Mouse (Mus musculus) spleen, postnatal 14 days (tissue): ENCODE measurements around the gene Nudt2.
"Not testable (repeated sequence)": the region's sequence is repeated elsewhere in the genome, so short reads cannot be mapped to it uniquely, and the experiment has no call there.

Experiments used
- DNase-seq, 2 experiments: peaks; one replicate each; pipeline ENCODE4 v3.0.0; 2021 to 2022; ENCODE audit warnings: low spot score in 2 of 2

The Nudt2 gene

DNA sequence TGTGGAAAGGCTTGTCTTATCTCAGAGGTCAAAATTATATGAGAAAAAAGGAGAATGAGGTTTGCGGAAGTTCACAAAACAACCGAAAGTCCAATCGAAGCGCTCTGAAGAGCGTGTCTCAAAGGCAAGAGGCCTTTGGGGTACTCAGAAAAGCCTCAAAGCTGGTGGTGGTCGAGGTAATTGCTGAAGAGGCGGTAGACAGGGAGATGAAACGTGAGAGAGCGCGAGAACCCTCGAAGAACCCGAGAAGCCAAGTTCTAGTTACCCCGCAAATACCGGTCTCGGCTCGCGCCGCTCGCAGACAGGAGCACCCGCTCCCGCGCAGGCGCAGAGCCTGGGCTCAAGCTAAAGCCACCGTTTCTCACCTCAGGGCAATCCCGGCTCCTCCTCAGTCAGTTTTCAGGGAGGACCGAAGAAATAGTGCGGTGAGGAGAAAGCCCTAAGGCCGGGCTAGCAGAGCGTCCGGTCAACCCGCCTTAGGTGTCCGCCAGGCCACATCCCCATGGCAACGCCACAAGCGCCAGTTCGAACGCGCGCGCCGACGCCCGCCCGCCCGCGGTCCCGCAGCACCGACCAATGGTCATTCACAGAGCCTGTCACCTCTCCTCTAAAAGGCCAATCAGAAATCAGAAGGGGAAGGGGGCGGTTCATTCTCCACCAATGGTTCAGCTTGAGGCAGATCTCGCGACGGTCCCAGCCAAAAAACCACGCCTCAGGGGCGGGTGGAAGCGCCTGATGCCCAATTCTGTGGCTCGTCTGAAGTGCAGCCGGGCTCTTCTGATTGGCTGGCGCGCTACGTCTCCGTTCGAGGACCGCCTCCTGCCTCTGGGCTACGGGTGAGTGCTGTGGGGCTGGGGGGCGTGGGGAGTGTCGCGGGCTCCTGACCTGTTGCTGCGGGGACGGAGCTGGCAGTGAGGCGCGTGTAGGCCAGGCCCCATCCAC lies at the start of gene Nudt2, which contains the start of gene Kif24:
Gene Nudt2 (plus strand): TSS at position 807 of the 942 bp plus-strand sequence.
Gene Kif24 (minus strand): TSS at position 543 of the 942 bp plus-strand sequence.
- peak; percentile 91 to 94 for DNase-seq

DNA sequence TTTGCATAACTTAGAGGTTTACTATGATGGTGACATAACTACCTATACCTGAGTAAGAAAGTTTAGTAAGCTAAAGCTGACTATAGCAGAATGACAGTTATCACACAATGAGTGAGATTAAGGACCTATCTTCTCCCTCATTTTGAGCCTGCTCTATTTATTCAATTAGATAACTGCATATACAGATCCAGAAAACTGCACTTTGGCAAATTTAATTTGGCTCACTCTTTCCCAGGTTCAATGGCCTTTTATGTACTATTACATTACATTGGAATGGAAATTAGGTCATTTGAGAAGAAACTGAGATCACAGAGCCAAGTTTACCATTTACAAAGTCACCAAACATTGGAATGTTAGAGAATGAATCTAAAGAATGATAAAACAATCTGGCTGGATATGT lies 48.0 kb upstream of the Nudt2 start:
- no peak for DNase-seq

- no peak for DNase-seq
Observed at GRCm38 (mm10) chr4:41438931-41439330, 26.0 kb upstream of the Nudt2 start.

GRCm38 (mm10) chr4:41442790-41443302 lies 22.1 kb upstream of the Nudt2 start:
- no peak for DNase-seq

DNA sequence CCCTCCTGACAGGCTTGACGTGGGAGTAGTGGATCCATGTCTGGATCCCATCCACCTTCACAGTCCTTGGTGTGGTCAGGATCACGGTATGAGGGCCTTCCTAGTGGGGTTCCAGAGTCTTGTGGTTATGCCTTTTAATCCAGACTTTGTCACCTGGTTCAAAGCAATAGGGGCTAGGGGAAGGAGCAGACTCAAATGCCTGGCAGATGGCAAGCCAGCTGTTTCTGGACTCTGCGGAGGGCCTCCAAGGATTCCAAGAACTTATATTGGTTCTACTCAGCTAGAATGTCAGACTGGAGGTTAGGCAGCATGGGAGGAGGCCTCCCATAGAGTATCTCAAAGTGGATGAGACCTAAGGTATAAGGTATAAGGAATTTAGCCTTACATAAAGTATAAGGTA lies 17.4 kb upstream of the Nudt2 start:
- DNase-seq = no peak

- DNase-seq = no peak
Observed at GRCm38 (mm10) chr4:41460690-41461089, 4.3 kb upstream of the Nudt2 start.

GRCm38 (mm10) chr4:41463051-41463738 lies 1.8 kb upstream of the Nudt2 start:
- DNase-seq = not testable (repeated sequence)

DNA sequence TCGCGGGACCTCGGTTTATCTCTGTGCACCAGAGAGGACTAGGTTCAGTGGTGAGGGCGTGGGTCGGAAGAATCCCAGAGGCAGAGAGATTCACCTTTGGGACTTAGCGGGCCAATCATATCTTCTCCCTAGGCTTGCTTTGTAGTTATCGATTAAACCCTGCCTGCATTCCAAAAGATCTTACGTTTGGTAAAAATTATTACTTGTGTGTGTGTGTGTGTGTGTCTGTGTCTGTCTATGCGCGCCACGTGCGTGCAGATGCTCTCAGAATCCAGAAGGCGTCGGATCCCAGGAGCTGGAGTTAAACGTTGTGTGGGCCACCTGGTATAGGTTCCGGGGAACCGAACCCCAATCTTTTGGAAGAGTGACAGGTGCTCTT lies 325 bp downstream of the Nudt2 start:
- peak in 1 of 2 experiments; percentile 4 for DNase-seq

- DNase-seq = peak in 1 of 2 experiments; percentile 23
Observed at GRCm38 (mm10) chr4:41468396-41469080, 3.6 kb downstream of the Nudt2 start.

DNA sequence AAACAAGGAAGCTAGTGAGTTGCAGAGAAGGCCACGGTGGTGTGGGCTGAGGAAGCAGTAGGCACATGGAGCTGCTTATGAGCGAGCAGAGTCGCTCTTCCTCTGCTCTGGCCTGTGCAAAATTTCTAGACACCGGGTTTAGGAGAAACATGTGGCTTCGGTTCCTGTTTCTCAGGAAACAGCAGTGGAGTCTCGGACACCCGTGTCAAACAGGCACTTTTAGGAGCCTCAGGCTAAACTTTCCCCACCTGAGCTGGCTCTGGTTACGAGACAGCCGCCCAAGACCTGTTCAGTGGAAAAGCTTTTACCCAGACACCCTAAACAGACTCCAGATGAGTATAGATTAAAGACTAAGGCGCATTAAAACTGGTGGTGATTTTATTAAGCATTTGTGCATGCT lies 4.2 kb downstream of the Nudt2 start:
- DNase-seq = no peak

- DNase-seq = no peak
Observed at GRCm38 (mm10) chr4:41470051-41470683, 5.2 kb downstream of the Nudt2 start.

DNA sequence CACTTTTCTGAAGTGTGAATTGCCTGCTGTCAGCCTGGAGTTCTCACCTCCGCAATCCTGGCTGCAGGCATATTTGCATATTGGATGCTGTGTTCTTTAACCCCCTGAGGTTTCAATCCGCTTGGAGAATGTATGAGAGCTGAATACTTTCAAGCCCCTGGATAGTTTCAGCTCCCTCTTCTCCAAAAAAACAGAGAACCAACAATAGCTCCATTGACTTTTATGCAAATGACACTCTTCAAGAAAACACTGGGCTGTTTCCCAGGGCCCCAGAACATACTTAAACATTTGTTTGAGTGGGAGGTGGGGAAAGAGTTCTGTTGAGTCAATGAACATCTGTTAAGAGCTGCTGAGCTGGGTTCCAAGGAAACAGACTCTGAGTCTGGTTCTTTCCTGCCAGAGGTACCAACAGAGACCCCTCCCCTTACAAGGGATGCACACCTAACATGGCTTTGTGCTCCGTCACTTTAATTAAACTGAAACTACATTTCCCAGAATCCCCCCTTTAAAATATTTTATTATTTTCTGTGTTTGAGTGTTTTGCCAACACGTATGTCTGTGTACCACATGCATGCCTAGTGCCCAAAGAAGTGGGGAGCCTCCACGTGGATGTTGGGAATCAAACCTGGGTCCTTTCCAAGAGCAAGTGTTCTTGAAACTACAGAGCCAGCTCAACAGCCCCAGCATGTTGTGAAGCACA lies 5.9 kb downstream of the Nudt2 start:
- DNase-seq = no peak

DNA sequence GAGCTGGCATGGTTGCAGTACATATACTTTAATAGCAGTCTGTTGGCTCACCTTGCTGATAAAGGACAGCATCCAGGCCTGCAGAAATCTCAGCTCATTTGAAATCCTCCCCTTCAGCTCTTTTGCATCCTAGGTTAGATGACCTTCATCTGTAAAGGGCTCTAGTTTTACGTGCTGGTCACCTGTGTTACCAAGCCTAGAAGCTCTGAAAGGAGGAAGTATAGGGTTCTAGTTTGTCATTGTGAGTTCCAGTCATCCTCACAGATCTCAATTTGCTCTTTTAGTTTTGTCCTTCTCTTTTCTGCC lies 6.4 kb downstream of the Nudt2 start:
- DNase-seq = no peak

DNA sequence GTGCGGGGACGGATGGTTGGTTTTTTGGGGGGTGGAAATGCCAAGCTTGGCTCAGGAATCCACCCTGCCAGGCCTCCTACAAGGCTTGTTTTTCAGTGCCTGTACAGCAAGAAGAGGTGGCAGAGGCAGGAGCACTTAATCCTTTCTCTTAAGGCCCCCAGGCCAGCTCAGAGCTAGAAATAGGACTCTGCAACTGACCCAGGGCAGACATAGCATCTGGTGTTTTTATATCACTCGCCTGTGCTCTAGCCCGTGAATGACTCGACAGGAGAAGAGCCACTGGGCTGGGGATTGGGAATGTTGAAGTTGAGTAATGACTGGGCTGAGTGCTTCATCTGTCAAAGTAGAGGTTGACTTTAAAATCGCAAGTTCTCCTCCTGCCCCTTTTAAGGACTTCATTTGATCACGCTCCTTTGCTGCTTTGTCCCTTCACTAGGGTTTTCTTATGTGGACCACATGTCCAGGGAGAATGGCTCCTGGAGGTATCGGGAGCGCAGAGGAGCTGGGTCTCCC lies 12.8 kb downstream of the Nudt2 start:
- DNase-seq = no peak

- DNase-seq = no peak
Observed at GRCm38 (mm10) chr4:41478751-41479455, 14.0 kb downstream of the Nudt2 start.

DNA sequence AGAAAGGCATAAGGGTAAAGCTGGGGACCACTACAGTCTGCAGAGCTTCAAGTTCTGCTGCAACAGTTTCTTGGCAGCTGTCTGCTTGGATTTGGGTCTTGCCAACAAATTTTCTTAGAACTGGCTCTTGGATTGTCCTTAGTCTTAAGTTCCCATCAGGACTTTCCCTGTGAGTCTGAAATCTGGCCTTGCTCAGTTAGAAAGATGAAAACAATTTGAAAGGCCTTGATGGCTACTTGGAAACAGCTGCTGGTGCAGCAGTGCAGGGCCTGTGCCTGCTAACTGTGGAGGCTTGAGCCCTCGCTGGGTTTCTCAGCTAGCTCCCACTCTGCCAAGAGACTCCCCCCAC lies 14.5 kb downstream of the Nudt2 start:
- DNase-seq = no peak

- DNase-seq = no peak
Observed at GRCm38 (mm10) chr4:41480254-41480653, 15.3 kb downstream of the Nudt2 start.

DNA sequence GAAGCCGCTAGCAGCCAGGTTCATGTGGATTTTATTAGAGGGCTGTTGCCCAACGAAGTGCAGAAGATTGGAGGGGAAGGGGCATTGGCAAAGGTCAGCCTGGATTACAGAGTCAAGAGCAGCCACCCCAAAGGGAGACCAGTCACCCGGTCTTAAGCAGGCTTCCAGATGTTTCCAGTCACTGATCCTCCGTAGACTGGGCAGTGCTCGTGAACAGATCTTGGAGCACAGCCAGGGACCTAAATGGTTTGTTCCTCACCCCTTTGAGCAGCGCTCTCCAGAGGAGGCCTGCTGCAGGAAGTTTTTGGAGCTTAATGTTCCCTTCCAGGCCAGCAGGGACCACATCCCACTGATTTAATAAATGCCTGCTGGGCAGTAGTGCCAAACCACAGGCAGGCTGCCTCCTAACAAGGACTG lies 16.7 kb downstream of the Nudt2 start:
- DNase-seq = no peak

GRCm38 (mm10) chr4:41492951-41493350 lies 28.0 kb downstream of the Nudt2 start:
- DNase-seq = no peak

DNA sequence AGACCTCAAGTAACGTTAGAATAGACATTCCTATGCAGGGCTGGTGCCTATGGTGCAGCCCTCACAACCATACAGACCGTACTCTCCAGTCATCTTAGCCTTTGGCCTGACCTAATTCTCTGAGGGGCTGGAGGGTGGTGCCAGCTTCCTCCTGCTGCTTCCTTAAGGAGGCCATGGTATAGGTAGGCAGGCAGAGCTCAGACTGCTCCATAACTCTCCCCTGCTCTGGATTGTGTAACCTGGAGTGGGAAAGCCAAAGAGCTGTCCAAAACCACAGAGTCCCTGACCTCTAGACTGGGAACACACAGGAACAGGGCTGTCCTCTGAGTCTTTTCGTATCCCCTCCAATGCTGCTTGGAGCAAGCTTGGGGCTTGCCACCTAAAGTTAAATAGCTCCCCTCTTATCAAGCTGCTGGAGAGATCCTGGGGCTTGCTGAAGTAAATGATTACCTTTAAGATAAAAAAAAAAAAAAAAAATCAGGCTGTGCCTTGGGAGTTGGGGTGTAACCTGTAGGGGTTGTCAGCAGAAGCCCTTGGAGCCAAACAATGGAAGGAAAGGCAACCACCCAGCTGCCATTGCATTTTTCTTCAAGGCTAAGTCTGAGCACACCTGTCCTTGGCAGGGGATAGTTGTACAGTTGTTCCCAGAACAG lies 28.6 kb downstream of the Nudt2 start:
- DNase-seq = no peak
